Mouse (Mus musculus) heart, adult 2 months (tissue): ENCODE measurements around the gene Cacna1c. TPM values are rescaled to one million over a fixed set of nuclear protein-coding genes. Genes with fewer than 3 reads are reported as not detected.
A peak's percentile ranks its signal among the peaks of the same experiment; 100 is the strongest.

ENCODE experiments used
- DNase-seq, 2 experiments: peaks; one replicate each; pipeline ENCODE4 v3.0.0; 2021
- H3K27ac ChIP-seq: fragments of 200-600 bp; 2 replicates; pipeline ENCODE4 v1.8.1; 2022
- H3K27me3 ChIP-seq: fragments of 200-500 bp; 2 replicates; pipeline ENCODE4 v1.6.1; 2012; ENCODE audit warnings: mild to moderate bottlenecking, low read length, inconsistent platforms, mixed read lengths; ENCODE audit not compliant: control insufficient read depth, insufficient read depth
- H3K36me3 ChIP-seq: fragments of 200-500 bp; 2 replicates; pipeline ENCODE4 v1.6.1; 2012; ENCODE audit warnings: low read length, inconsistent platforms; ENCODE audit not compliant: control insufficient read depth, insufficient read depth
- H3K4me1 ChIP-seq: fragments of 200-500 bp; 2 replicates; pipeline ENCODE4 v1.6.1; 2011; ENCODE audit warnings: low read length; ENCODE audit not compliant: control insufficient read depth, insufficient read depth
- H3K4me3 ChIP-seq: fragments of 200-600 bp; 2 replicates; pipeline ENCODE4 v1.8.1; 2022
- H3K79me2 ChIP-seq: fragments of 200-500 bp; replicated peaks from 2 replicates; pipeline ENCODE4 v1.6.1; 2012; ENCODE audit warnings: mild to moderate bottlenecking, inconsistent platforms, low read length, moderate library complexity, mixed read lengths; ENCODE audit not compliant: control insufficient read depth, insufficient read depth
- H3K9ac ChIP-seq: fragments of 200-500 bp; 2 replicates; pipeline ENCODE4 v1.6.1; 2012; ENCODE audit warnings: low read depth, mild to moderate bottlenecking, control low read depth, inconsistent platforms, low read length, mixed read lengths
- CTCF ChIP-seq: fragments of 200-600 bp; IDR thresholded peaks from 2 replicates; pipeline ENCODE4 v1.8.1; 2022; ENCODE audit warnings: antibody characterized with exemption, mild to moderate bottlenecking, moderate library complexity
- EP300 ChIP-seq: fragments of 200-500 bp; IDR thresholded peaks from 2 replicates; pipeline ENCODE4 v1.6.1; 2011; ENCODE audit warnings: low read depth, low read length, control low read depth; ENCODE audit not compliant: insufficient read depth
- POLR2A ChIP-seq: fragments of 200-500 bp; IDR thresholded peaks from 2 replicates; pipeline ENCODE4 v1.6.1; 2011; ENCODE audit warnings: mild to moderate bottlenecking, low read depth, low read length, control low read depth; ENCODE audit not compliant: insufficient read depth
- WGBS: fragments of 180-500 bp; shearing (Covaris S2); methylation state at CpG from one replicate; pipeline ENCODE4 v1.1.7; 2018; 5-methylcytosine and 5-hydroxymethylcytosine counted together
- intact Hi-C: fragments of 180-260 bp; cut with DNase I; formaldehyde crosslinking; loops from one replicate; pipeline ENCODE4 v1.15.1; 2025
- polyA plus RNA-seq: library from polyadenylated mRNA; depleted of rRNA; stranded (reverse); fragments of >200 nt; gene quantifications from 2 replicates; pipeline ENCODE4 v1.2.3, GENCODE M21; 2012
- total RNA-seq, 2 experiments: library from RNA; stranded (reverse); gene quantifications; 2 replicates each; pipeline ENCODE4 v1.2.3; 2021

The Cacna1c gene
- total and polyA plus RNA-seq, 3 experiments: 56.8 to 228 (median 194) TPM

- peak; percentile 59 for DNase-seq
- H3K4me3 ChIP-seq: no peak overlapping the region
- H3K4me1 ChIP-seq: peaks cover 18% of the 10 kb centered on the region
- no peaks in the 10 kb centered on the region for H3K79me2 ChIP-seq
- no peaks in the 10 kb centered on the region for H3K27me3 ChIP-seq
- 23% methylated on average over 2 of the region's 2 CpGs for WGBS
- intact Hi-C loops: no loop called here
- H3K27ac ChIP-seq: peak overlapping the region; percentile 42
- no peak overlapping the region for H3K9ac ChIP-seq
- peaks cover 3% of the 10 kb centered on the region; the same call in 1 of the 2 replicates for H3K36me3 ChIP-seq
- TF ChIP-seq CTCF (no peak), POLR2A (no peak), EP300 (no peak)
Measured at GRCm38 (mm10) chr6:118876204-118876603, 320.0 kb downstream of the Cacna1c start.

DNA sequence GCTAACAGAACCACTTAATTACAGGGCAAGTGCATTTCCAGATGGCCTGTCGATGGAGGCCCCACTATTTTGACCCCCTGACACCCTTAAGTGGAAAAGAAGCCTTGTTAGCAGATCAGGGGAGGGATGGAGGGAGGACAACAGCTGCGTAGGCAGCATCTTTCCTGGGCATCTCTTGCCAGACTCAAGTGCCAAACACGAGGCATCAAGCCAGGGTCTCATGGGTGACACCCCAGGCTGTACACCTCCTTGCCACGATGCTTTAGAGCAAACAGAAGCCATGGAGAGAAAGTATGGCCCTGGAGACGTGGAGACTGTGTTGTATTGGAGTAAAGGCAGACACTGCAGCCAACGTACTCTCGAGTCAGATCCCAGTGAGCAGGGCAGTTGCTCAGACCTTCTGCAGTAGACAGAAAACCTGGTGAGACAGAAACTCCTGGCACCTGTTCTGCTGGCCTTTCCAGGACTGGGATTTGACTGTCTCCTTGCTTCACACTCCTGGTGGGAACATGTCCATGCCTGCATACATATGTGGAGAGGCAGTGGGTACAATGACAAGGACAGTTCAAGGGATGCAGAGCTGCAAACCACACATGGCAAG, 325.9 kb downstream of the Cacna1c start:
- Histone ChIP-seq H3K4me3 (no peak overlapping the region), H3K27me3 (no peaks in the 10 kb centered on the region), H3K27ac (no peak overlapping the region), H3K79me2 (no peaks in the 10 kb centered on the region), H3K4me1 (peaks cover 27% of the 10 kb centered on the region), H3K36me3 (no peaks in the 10 kb centered on the region), H3K9ac (no peak overlapping the region)
- DNase-seq: no peak
- TF ChIP-seq POLR2A (no peak), EP300 (no peak), CTCF (no peak)
- WGBS: 51% methylated on average over 7 of the region's 7 CpGs
- intact Hi-C loops: no loop called here

GRCm38 (mm10) chr6:118867384-118867783, 328.8 kb downstream of the Cacna1c start:
- Histone ChIP-seq H3K9ac (no peak overlapping the region), H3K4me1 (peaks cover 25% of the 10 kb centered on the region), H3K4me3 (no peak overlapping the region), H3K79me2 (no peaks in the 10 kb centered on the region), H3K36me3 (no peaks in the 10 kb centered on the region), H3K27ac (peak overlapping the region; percentile 26), H3K27me3 (no peaks in the 10 kb centered on the region)
- DNase-seq: no peak
- intact Hi-C loops: no loop called here
- WGBS: 58% methylated on average over 7 of the region's 7 CpGs
- TF ChIP-seq POLR2A: no peak
- no peak for TF ChIP-seq CTCF

- WGBS: 51% methylated on average over 3 of the region's 3 CpGs
- intact Hi-C loops: no loop called here
- no peaks in the 10 kb centered on the region for H3K36me3 ChIP-seq
- no peak for DNase-seq
- H3K4me3 ChIP-seq: no peak overlapping the region
- H3K79me2 ChIP-seq: no peaks in the 10 kb centered on the region
- H3K9ac ChIP-seq: no peak overlapping the region
- H3K27ac ChIP-seq: peak overlapping the region; percentile 26
- TF ChIP-seq CTCF (no peak), POLR2A (no peak), EP300 (no peak)
- peaks cover 26% of the 10 kb centered on the region for H3K4me1 ChIP-seq
- no peaks in the 10 kb centered on the region for H3K27me3 ChIP-seq
Measured at GRCm38 (mm10) chr6:118866889-118867288, 329.3 kb downstream of the Cacna1c start.

- peak overlapping the region; percentile 36; the same call in 1 of the 2 replicates for H3K27ac ChIP-seq
Measured at GRCm38 (mm10) chr6:118865777-118866380, 330.3 kb downstream of the Cacna1c start.

More at GRCm38 (mm10) chr6:118865777-118866380, 330.3 kb downstream of the Cacna1c start:
- no peak for DNase-seq
- peaks cover 26% of the 10 kb centered on the region for H3K4me1 ChIP-seq
- no peak overlapping the region for H3K9ac ChIP-seq
- no peak overlapping the region for H3K4me3 ChIP-seq
- no peaks in the 10 kb centered on the region for H3K79me2 ChIP-seq
- H3K36me3 ChIP-seq: no peaks in the 10 kb centered on the region
- WGBS: 57% methylated on average over 5 of the region's 5 CpGs
- intact Hi-C loops: no loop called here
- H3K27me3 ChIP-seq: no peaks in the 10 kb centered on the region
- TF ChIP-seq EP300 (0 out of 2 replicates have a peak, but pooled peaks have one; percentile 27), CTCF (no peak), POLR2A (no peak)
